Mouse (Mus musculus) G1E (cell line): ENCODE measurements around the gene Slc24a2.

Experiments used
- CTCF ChIP-seq: IDR thresholded peaks from 2 replicates; pipeline ENCODE4 v1.5.1; 2012; ENCODE audit warnings: low read depth, low read length, inconsistent platforms, mixed read lengths
- GATA1 ChIP-seq: IDR thresholded peaks from 2 replicates; pipeline ENCODE4 v1.6.1; 2012; ENCODE audit warnings: borderline replicate concordance, low read length, inconsistent platforms, mixed read lengths

DNA sequence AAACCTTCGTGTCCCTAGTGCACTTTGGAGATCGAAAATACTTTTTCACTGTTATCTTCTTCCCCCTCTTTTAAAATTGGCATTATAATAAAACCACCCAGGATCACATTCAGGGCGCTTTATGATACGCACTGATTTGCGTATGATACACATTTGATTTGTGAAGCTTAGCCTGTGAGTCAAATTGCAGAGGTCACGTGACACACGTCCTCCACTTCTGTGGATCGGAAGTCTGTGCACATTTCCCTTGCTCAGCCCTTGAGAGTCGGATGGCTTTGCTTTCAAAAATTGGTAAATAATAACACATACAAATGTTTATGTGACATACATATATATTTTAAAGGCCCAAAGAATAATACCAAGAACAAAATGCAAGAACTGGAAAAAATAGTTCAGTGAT, 294.1 kb downstream of the Slc24a2 start:
- TF ChIP-seq CTCF (no peak), GATA1 (no peak)
